Mouse (Mus musculus) heart, embryonic 16.5 days (tissue): ENCODE data around the gene Prmt8. TPM values are rescaled to one million over a fixed set of nuclear protein-coding genes. Genes with fewer than 3 reads are reported as not detected.

Source experiments
- ATAC-seq: fragments of 200-750 bp; cut with Nextera tagmentation; replicated peaks from 2 replicates; pipeline ENCODE4 v1.8.0; 2017; ENCODE audit warnings: moderate number of reproducible peaks; ENCODE audit not compliant: insufficient read depth, low FRiP score; ENCODE audit errors: extremely low read depth
- H3K27ac ChIP-seq: fragments of 300-500 bp; sonication (generic); 2 replicates; pipeline ENCODE4 v1.5.1; 2014; ENCODE audit warnings: mild to moderate bottlenecking, low read length, control low read depth, moderate library complexity
- H3K27me3 ChIP-seq: fragments of 300-500 bp; sonication (generic); 2 replicates; pipeline ENCODE4 v1.6.1; 2014; ENCODE audit warnings: low read length, mixed read lengths; ENCODE audit not compliant: control insufficient read depth, insufficient read depth
- H3K36me3 ChIP-seq: fragments of 300-500 bp; sonication (generic); 2 replicates; pipeline ENCODE4 v1.6.1; 2014; ENCODE audit not compliant: control insufficient read depth, insufficient read depth
- H3K4me1 ChIP-seq: fragments of 300-500 bp; sonication (generic); 2 replicates; pipeline ENCODE4 v1.6.1; 2014; ENCODE audit warnings: low read length, mixed read lengths; ENCODE audit not compliant: control insufficient read depth, insufficient read depth
- H3K4me2 ChIP-seq: fragments of 300-500 bp; sonication (generic); 2 replicates; pipeline ENCODE4 v1.6.1; 2014; ENCODE audit warnings: low read depth, mild to moderate bottlenecking, control low read depth, low read length
- H3K4me3 ChIP-seq: fragments of 300-500 bp; sonication (generic); 2 replicates; pipeline ENCODE4 v1.5.1; 2014; ENCODE audit warnings: mild to moderate bottlenecking, control low read depth, low read length
- H3K9ac ChIP-seq: fragments of 300-500 bp; sonication (generic); 2 replicates; pipeline ENCODE4 v1.6.1; 2014; ENCODE audit warnings: low read length, control low read depth
- H3K9me3 ChIP-seq: fragments of 300-500 bp; sonication (generic); replicated peaks from 2 replicates; pipeline ENCODE4 v1.6.1; 2016; ENCODE audit warnings: low read length; ENCODE audit not compliant: control insufficient read depth
- WGBS: fragments of 180-500 bp; shearing (Covaris S2); extraction: QIAGEN DNeasy Blood & Tissue Kit; methylation state at CpG from one replicate; pipeline ENCODE4 v1.1.7; 2014; 5-methylcytosine and 5-hydroxymethylcytosine counted together
- microRNA-seq: library from miRNA; unstranded; fragments of <30 nt; microRNA quantifications from one replicate; pipeline ENCODE4, GENCODE M21; 2017
- polyA plus RNA-seq: library from polyadenylated mRNA; unstranded; fragments of >200 nt; fragmentation: Nextera tagmentation; extraction: Ambion mirVana; gene quantifications from 2 replicates; pipeline ENCODE4 v1.2.1, GENCODE M21; 2015

Gene Prmt8
- polyA plus RNA-seq, 1 experiment from 2014 or later, result not detected

DNA sequence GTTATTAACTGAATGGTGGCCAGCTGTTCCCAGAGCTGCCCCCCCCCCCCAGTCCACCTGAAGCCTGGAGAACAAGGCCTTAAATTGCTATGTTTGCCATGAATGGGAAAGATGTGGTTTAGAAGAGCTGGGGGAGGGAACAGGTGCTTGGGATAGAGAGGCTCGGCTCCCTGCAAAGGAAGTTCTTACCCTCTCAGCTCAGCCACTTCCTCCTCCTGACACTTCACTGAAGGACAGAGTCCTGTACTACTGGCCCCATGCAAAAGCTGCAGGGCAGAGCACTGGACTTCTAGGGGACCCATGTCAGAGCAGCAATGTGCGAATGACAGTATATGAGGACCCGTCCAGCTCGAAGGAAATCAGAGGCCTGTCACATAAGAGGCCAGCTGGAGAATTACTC lies 109.3 kb downstream of the Prmt8 start:
- Histone ChIP-seq H3K4me3 (no peak overlapping the region), H3K4me1 (peaks cover 5% of the 10 kb centered on the region), H3K27me3 (no peaks in the 10 kb centered on the region), H3K9me3 (peaks cover 4% of the 10 kb centered on the region; the same call in 1 of the 2 replicates), H3K9ac (no peak overlapping the region), H3K4me2 (no peak overlapping the region), H3K27ac (no peak overlapping the region), H3K36me3 (no peaks in the 10 kb centered on the region)
- ATAC-seq, result no peak
- 70% methylated on average over 4 of the region's 4 CpGs for WGBS

DNA sequence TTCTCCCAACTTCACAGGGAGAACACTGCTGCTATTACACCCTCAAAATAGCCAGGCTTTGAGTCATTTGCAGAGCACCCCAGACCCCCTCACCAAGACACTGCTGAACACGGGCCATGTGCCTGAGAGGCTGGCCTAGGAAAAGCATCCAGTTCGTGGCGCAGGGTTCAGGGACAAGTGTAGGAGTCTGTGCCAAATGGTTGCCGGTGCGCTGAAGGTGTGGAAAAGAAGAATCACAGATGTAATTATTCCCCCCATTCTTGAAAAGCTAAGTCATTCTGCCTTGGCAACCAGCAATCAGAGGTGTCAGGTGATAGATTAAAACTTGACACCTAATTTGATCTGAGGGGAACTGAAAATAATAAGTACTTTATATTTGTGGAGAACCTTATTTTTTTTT lies 109.8 kb downstream of the Prmt8 start:
- Histone ChIP-seq H3K27ac (no peak overlapping the region), H3K4me3 (no peak overlapping the region), H3K9me3 (peaks cover 6% of the 10 kb centered on the region), H3K4me1 (peaks cover 5% of the 10 kb centered on the region), H3K27me3 (no peaks in the 10 kb centered on the region), H3K4me2 (no peak overlapping the region), H3K9ac (no peak overlapping the region), H3K36me3 (peaks cover under 1% of the 10 kb centered on the region)
- WGBS, result 44% methylated on average over 5 of the region's 5 CpGs
- ATAC-seq, result no peak

DNA sequence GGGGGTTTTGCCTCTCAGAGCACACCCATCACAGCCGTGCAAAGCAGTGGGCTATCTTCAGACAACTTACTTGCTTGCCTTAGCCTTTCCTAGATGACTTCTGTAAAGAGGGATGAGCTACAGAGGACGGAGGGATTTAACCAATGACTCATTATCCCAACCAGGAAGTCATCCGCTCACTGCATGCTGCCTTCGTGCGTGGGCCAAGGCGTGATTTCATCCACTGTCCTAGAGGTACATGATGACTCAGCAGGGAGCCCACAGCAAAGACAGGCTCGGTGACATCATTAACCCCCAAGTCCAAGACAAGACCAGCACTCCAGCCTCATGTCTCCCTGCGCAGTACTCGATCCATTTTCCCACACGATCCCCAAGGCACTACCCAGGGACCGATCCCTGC lies 112.1 kb downstream of the Prmt8 start:
- H3K36me3 ChIP-seq, result peaks cover 10% of the 10 kb centered on the region
- WGBS, result 83% methylated on average over 11 of the region's 11 CpGs

DNA sequence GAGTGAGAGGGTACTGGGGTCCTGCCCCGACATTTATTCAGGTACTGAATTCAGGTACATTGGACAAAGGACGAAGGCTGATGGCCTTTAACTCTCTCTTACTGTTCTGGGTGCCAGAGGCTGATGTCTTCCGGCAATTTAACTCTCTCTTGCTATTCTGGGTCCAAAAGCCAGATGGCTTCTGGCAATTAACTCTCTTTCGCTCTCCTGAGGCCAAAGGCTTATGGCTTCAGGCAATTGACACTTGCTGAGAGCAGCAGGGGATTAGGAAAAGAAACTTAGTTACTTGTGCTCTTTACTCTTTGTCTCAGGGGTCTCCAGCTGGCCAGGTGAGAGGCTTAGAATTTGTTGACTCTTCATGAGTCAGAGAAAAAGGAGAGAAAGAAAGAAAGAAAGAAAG lies 113.3 kb downstream of the Prmt8 start:
- H3K4me1 ChIP-seq, result peaks cover 5% of the 10 kb centered on the region
- H3K9me3 ChIP-seq, result peaks cover 16% of the 10 kb centered on the region
- H3K36me3 ChIP-seq, result peaks cover 10% of the 10 kb centered on the region
- no peaks in the 10 kb centered on the region for H3K27me3 ChIP-seq
- WGBS, result 37% methylated on average over 4 of the region's 4 CpGs
- no peak for ATAC-seq
- no peak overlapping the region for H3K4me2 ChIP-seq
- H3K4me3 ChIP-seq, result no peak overlapping the region
- no peak overlapping the region for H3K27ac ChIP-seq
- H3K9ac ChIP-seq, result no peak overlapping the region

More for the DNA sequence above, 112.1 kb downstream of the Prmt8 start:
- no peak overlapping the region for H3K27ac ChIP-seq
- H3K9ac ChIP-seq, result no peak overlapping the region
- peaks cover 16% of the 10 kb centered on the region for H3K9me3 ChIP-seq
- no peak overlapping the region for H3K4me2 ChIP-seq
- no peak for ATAC-seq
- no peaks in the 10 kb centered on the region for H3K27me3 ChIP-seq
- peaks cover 5% of the 10 kb centered on the region for H3K4me1 ChIP-seq
- no peak overlapping the region for H3K4me3 ChIP-seq

DNA sequence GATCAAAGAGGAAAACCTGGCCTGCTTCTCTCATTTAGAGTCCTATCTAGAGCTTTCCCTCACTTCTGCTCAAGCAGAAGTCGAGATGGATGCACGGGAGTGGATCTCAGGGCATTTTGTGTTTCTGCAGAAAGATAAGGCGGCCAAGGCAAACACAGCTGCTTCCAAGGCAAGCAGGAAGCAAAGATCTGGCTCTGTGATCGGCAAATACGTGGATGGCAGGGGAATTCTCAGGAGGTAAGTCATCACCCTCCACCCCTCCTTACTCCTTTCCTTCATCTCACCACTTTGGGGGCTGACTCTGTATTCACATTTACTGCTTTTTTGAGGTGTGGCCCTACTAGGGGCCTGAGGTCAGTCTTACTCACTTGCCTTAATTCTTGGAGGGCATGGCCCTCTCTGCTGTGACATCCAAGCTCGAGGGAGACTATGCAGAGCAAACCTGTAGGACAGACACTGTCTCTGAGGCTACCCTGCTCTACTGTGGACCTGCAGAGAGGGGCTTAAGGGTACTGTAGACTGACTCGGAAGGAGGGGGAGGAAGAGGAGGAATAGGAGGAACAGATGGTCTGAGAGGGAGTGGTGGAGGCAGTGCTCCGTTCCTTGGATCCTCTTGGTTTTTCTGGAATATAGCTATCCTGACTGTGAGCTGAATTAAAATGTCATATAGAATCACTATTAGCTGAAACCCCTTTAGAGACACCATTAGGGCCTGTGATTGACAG lies 128.0 kb downstream of the Prmt8 start:
- no peak overlapping the region for H3K4me3 ChIP-seq
- H3K4me1 ChIP-seq, result peaks cover 2% of the 10 kb centered on the region; the same call in 1 of the 2 replicates
- H3K27ac ChIP-seq, result no peak overlapping the region
- ATAC-seq, result no peak
- H3K9me3 ChIP-seq, result no peaks in the 10 kb centered on the region
- H3K9ac ChIP-seq, result no peak overlapping the region
- no peak overlapping the region for H3K4me2 ChIP-seq
- H3K36me3 ChIP-seq, result no peaks in the 10 kb centered on the region
- H3K27me3 ChIP-seq, result no peaks in the 10 kb centered on the region
- WGBS, result 55% methylated on average over 8 of the region's 8 CpGs

Small RNAs within 50 kb of the gene (microRNA-seq; reads per million reads assigned to microRNA genes)
- gene Mir7233, result not detected

Other genes with a start within 250 kb of the Prmt8 start
- gene Cracr2a, start 208.1 kb downstream of the Prmt8 start, polyA plus RNA-seq, result 1.7 and 1.9 TPM in 2 replicates
- gene Tspan11, start 118.1 kb upstream of the Prmt8 start, polyA plus RNA-seq, result 2.6 and 3.2 TPM in 2 replicates